Mouse (Mus musculus) G1E (cell line): ENCODE results near the gene 1810013L24Rik.

Experiments used
- CTCF ChIP-seq: IDR thresholded peaks from 2 replicates; pipeline ENCODE4 v1.5.1; 2012; ENCODE audit warnings: low read depth, low read length, inconsistent platforms, mixed read lengths
- GATA1 ChIP-seq: IDR thresholded peaks from 2 replicates; pipeline ENCODE4 v1.6.1; 2012; ENCODE audit warnings: borderline replicate concordance, low read length, inconsistent platforms, mixed read lengths
- GATA2 ChIP-seq: IDR thresholded peaks from 2 replicates; pipeline ENCODE4 v1.6.1; 2012; ENCODE audit warnings: low read depth, low read length, inconsistent platforms, borderline replicate concordance
- POLR2AphosphoS5 ChIP-seq: IDR thresholded peaks from 2 replicates; pipeline ENCODE4 v1.6.1; 2012; ENCODE audit warnings: low read depth, low read length, inconsistent platforms; ENCODE audit not compliant: insufficient replicate concordance
- TAL1 ChIP-seq: conservative IDR thresholded peaks from 2 replicates; pipeline ENCODE4 v1.6.1; 2012; ENCODE audit warnings: low read depth, low read length, inconsistent platforms, mixed read lengths

DNA sequence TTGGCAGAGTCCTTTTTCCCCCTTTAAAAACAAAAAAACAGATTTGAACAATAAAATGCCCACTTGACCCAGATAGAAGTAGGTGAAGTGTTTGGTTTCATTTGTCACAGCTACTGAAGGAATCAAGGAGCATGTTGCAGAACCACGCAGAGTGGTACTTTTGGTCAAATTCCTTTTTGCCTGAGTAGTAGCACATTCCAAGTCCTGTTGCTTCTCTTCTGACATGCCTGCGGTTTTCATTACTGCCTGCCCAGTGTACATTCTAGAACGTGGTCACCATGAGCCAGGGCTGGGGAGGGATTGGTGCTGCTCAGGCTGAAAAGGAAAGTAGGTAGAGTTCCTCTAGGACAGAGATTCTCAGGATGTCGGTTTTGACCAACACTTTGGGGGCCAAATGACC is 16.1 kb downstream of the 1810013L24Rik start:
- TF ChIP-seq CTCF (no peak), TAL1 (no peak), GATA1 (no peak), POLR2AphosphoS5 (no peak), GATA2 (no peak)
